Mouse (Mus musculus) mouse trophoblast stem cell (cell line): ENCODE data around the gene Zgpat.

ENCODE experiments used
- in situ Hi-C, 2 experiments: fragments of 300-500 bp; cut with MseI, MboI; formaldehyde crosslinking; loops; 2 replicates in 1 of 2; 3 replicates in 1 of 2; pipeline ENCODE4 v1.15.1; 2025

Zgpat gene

DNA sequence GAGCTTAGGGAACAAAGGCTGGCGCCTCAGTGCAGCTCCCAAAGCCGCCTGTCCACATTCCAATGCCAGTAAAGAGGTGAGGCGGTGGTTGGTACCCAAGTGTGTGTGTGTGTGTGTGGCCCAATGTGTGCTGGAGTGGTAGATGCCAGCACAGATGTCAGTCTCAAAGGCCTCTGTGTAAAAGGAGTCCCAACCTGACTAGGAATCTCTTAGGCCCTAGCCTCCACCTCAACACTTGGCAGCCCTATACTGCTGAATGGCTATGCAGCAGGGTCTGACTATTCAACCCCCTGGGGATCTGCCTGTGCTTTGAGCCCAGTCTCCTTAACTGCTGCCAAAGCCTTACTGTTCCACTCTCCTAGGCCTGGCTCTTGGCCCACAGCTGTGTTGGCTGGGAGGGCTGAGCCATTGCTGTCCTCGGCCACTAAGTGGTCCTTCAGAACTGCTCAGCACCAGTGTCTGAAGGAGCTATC lies 20.2 kb downstream of the Zgpat start:
- in situ Hi-C loops = loop anchor here in 1 of 2 experiments (5.0 kb wide), 1 partner anchor 107 kb away; the partner anchor contains the start of gene Abhd16b

DNA sequence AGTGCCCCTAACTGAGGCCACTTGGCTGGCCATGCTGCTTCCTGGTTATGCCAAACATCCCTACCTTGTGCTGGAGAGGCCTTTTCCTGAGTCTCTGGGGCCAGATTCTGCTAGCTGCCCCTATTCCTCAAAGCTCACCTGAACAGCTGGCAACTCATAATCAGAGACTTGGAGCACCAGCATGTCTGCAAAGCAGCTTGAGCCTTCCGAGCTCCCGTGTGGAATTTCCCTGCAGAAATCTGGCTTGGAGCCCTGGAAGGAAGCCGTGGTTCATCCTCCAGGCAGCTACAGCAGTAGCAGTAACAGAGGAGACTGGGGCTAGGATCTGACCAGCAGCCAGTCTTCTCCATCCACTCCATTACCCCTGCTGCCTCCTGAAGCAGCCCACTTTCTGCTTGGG lies 21.2 kb downstream of the Zgpat start:
- in situ Hi-C loops = loop anchor here in 1 of 2 experiments (5.0 kb wide), 1 partner anchor 106 kb away; the partner anchor contains the start of gene Abhd16b

DNA sequence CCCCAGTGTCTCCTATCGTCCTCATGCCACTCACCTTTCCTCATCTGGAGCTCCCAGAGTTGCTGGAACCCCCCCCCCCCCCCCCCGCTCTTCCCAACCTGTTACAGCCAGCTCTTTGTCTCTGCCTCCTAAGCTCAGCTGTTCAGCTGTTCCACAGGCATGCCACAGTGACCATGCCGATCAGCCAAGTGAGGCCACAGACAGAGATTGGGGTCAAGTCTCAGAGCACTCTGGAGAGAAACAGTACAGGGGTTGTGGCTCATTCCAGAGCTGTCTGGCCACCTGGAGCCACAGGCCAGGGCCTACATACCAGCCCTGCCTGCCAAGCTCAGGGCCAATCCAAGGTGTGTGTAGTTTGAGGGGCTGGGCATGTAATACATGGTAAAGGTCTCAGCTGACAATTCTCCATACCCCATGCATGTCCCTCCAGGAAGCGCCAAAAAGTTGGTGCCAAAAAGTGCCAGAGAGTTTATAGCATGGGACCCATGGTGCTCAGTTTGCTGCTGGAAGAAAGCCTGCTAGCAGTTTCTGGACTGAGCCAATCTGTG lies 22.0 kb downstream of the Zgpat start:
- in situ Hi-C loops = loop anchor here in 1 of 2 experiments (5.0 kb wide), 1 partner anchor 106 kb away; the partner anchor contains the start of gene Abhd16b

DNA sequence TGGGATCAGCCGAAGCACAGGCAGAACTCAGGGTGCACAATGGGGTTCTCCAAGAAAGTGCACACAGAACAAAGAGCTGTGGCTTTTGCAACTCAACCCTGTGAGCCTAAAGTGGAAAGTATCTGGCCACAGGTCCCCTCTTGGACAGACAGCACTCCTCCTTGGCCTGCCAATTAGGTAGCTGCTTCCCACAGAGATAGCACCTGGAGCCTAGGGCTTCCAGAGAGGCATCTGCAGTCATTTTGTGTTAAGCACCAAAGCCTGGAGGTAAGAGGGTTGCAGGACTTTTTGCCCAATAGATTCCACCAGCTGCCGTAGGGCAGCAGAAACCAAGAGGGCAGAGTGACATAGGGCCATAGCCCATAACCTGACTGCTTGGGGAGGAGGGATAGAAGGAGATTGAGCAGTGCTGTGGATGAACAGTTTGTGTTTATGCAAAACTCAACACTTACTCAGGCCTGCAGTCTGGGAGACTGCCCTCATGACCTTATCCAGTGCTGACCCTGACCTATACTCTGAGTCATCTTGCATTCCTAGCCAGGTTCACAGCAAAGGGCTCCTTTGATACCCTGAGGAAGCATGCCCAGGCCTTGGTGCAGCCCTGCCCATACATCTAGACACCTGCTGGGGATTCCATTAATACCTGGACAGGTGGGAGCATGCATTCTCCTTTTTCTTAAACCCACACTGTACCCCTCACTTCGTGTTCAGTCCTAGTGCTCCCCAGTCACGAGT lies 25.6 kb downstream of the Zgpat start:
- in situ Hi-C loops = loop anchor here in 1 of 2 experiments (5.0 kb wide), 1 partner anchor 107 kb away; the partner anchor contains the start of gene Tpd52l2

DNA sequence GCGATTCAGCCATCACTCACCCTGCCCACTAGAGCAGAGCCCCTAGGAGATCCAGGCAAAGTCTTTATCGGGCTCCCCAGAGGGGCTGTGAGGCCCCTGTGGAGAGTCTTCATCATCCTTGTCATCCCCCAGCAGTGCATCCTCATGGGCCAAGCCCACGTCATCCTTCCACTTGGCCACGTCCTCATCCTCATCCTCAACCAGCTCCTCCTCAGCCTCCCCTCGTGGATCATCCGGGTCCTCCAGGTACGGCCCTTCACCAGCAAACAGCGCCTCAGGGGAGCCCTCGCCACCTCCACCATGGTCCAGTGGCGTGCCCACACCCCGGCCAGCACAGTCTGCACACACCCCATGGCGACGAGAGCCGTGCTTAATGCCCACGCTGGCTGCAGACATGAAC lies 26.3 kb downstream of the Zgpat start:
- in situ Hi-C loops = loop anchor here in 1 of 2 experiments (5.0 kb wide), 1 partner anchor 106 kb away; the partner anchor contains the start of gene Tpd52l2

DNA sequence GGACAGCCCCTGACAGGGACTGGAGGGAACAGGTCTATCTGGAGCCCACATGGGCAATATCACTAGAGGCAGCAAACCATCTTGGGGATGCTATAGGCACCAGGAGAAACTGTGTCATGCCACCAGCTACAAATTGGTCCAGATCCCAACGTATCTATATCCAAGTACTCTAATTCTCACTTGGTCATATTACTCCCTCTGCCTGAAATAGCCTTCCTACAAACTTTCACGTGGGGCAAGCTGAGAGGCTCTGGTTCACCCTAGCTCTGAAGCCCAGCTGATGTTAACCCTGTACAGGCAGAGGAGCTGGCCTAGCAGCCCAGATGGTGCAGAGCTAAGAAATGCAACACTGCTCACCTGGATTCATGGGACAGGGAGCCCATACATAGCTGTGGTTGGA lies 26.8 kb downstream of the Zgpat start:
- in situ Hi-C loops = loop anchor here in 1 of 2 experiments (5.0 kb wide), 1 partner anchor 106 kb away; the partner anchor contains the start of gene Tpd52l2

DNA sequence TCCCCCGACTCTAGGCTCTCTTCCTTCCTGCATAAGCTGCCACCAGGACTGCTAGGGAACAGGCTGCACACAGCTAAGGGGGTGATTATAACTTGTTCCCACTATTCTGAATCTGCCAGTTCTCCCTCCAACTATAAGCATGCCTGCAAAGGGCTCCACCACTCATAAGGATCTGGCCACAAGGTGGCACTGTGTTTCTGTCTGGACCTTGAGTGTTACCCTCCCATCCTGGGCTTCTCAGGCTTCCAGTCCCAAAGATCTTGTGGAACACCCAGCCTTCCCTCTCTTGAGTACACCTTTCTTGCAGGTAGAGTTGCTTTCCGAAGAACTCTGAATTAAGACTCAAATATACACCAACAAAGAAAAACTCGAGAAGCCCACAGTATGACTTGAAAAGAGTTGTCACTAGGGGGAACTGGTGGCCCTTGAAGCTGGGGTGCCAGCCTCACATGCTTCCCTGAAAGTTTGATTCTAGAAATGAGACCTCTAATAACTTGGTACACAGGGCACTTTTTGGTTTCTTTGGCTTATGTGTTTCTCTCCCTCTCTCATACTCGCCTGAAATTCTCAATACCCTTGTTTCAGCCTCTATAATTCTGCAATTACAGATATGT lies 28.0 kb downstream of the Zgpat start:
- in situ Hi-C loops = loop anchor here in 1 of 2 experiments (5.0 kb wide), 1 partner anchor 105 kb away; the partner anchor contains the start of gene Tpd52l2

DNA sequence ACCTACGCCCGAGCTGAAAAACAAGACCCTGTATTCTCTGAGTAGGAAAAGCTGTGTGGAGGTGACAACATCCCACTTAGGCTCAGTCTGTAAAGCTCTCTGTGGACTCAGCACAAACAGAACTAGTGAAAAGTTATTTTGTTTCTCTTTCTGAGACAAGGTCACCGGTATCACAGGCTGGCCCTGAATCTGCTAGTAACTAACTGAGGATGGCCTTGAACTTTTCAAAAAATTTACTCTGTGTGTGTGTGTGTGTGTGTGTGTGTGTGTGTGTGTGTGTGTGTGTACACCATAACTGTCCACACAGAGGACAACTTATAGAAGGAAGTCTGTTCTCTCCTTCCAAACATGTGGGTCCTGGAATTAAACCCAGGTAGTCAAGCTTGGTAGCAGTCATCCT lies 29.4 kb downstream of the Zgpat start:
- in situ Hi-C loops = loop anchor here in 1 of 2 experiments (5.0 kb wide), 1 partner anchor 103 kb away; the partner anchor contains the start of gene Tpd52l2

DNA sequence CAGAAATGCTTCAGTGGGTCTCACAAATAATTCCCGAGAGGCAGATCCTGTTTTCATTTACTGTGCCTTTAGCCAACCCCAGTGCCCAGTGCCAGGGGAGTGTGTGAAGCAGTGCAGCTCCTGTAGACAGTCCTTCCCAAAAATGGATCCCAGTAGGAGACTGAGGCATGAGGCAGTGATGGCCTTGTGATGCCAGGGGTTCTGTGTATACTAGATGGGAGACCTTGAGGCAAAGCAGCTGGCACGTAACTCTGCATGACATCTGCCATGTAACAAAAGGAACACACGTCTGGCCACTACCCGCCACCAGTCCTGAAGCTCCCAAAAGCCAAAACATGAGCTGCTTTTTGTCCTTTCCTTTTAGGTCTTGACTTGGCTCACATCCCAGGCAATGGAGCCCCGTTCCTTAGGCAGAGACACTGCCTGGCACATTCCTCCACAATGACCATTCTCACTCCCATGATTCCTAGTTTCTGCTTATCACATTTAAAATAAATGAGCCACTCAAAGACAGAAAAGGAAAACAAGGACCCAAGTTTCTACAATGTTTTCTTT lies 32.6 kb downstream of the Zgpat start:
- in situ Hi-C loops = no loop called here

DNA sequence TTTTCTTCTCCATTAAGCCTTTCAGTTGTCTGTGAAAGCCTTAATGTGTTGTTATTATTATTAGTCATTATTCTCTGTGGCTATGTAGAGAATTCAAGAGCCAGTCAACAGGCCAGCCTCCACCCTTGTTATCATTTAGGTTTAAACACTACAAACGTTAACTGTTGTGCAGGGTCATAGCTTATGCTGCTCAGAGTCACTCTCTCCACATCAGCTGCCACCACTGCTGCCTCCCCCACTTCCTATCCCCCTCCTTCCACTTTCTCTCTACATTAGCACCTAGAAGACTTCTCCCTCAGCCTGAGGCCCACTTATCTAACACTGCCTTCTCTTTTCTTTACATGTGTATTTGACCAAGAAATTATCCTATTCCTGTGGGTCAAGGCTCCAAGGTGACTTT lies 36.8 kb downstream of the Zgpat start:
- in situ Hi-C loops = no loop called here

DNA sequence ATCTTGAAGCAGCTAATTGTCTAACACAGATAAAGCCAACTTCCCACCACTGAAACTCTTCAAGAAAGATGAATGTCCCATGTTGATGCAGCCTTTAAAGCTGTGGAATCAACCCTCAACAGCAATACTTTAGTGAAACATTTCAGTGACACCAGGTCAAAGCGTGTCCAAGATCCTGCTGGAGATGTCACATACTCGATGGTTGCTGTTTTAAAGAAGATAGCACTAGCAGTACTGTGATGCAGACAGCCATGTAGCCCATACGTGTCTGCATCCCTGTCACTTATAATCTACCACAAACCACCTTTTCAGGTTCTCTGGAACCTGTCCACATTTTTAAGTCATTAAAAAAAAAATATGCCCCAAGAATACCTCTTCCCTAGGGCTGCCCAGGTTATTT lies 39.0 kb downstream of the Zgpat start:
- in situ Hi-C loops = no loop called here

DNA sequence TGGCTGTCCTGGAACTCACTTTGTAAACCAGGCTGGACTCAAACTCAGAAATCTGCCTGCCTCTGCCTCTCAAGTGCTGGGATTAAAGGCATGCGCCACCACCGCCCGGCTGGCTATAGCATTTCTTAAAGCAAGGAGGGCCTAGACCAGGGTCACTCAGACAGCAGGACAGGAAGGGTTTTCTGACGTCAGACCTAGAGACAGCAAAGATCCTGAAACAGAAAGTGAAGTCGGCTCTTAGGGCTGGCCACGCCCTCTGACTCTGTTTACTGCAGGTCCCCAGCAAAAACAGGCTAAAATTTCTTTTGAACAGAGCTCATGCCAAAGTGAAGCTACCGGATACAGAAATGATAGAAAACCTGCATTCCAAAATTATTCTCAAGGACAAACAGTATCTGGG lies 44.9 kb downstream of the Zgpat start:
- in situ Hi-C loops = no loop called here

DNA sequence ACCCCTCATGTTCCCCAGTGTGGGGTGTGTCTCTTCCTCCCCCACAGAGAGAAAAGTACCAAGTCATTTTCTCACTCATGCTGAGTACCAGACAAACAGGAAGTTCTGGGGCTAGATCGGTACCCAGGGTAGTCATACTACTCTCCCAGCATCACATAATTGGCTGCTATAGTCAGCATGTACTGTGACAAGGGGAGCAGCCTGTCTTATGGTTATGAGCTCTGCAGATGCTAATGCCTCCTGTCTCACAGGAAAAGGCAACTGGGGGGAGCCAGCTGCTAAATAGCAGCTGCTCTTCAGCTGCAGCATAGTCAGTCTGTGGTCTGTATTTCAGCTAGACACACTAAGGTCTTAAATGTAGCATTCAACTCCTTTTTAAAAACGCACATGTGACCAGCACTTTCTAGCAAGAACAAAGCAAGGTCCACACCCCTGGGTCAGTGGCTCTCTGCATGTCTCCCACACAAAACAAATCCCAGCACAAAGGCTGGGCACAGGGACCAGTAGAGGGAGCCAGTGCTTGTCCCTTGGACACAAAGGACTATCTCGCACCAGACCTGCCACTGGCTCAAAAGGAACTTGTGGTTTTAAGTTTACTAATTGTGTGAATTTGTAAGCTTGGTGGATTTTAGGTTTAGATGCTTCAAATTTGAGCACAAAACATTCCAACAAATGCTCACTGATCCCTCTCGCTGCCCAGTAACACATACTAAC lies 46.2 kb downstream of the Zgpat start:
- in situ Hi-C loops = no loop called here

DNA sequence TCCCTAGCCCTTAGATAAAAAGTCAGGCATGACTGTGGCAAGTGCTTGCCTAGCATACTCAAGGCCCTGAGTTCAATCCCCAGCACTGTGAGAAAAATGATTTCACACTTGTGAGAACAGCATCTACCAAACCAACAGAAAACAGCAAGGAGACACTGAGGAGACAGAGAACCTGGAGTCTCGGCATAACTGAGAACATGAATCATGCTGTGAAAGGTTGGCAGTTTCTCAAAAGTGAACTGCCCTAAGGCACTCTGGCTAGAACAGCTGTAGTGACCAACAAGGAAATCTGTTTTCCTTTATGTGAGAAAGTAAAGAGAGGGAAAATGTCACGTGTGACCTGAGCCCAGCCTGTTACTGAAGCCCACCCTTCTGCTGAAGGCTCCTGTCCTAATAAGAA lies 48.4 kb downstream of the Zgpat start:
- in situ Hi-C loops = no loop called here

DNA sequence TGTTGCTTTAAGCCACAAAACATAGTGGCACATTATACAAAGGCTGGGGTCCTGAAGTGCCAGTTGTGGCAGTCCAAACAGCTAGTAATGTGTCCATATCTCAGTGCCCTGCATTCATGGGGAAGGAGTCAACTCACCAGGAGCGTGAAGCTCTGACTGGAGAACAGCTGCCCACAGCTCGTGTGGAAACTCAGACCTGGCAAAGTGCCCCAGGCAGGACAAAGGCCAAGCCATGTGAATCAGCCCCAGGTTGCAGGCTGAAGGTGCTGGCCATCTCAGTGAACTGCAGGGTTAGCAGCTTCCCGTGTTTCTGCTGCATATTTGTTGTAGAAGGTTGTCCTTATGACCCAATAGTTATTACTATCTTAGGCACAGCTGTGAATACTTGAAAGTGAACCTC lies 51.2 kb downstream of the Zgpat start:
- in situ Hi-C loops = no loop called here

DNA sequence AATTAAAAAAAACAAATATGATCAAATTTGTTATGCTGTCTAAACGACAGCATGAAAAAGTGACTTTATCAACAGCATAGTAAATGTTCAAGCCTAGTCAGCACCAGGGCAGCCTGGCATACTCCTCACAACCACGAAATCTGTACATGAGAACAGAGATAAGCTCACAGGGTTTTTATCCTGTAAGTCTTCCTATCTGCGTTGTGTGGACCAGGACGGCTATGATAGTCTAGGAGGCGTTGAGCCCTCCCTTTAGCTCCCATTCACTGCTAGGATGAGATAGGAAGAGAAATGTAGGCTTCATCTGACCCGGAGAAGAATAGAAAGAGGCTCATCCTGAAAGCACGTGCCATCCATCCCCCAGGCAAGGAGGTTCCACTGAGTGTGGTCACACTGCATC lies 54.6 kb downstream of the Zgpat start:
- in situ Hi-C loops = no loop called here

DNA sequence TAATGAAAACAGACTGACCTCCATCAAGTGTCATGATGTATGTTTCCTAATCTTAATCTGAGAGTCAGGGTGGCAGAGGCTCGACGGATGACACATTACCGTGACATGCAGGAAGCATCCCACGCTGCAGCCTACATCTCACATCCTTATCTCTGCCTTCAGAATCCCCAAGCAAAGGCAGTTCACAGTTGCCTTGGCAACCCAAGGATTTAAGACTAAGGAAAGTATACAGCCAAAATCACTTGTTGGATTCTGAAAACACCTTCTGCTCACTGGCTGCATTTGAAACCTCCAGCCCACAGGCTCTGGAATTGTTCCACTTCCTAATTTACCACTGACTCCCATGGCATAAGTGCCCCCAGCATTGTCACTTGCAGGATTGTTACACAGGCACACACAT lies 55.7 kb downstream of the Zgpat start:
- in situ Hi-C loops = no loop called here

DNA sequence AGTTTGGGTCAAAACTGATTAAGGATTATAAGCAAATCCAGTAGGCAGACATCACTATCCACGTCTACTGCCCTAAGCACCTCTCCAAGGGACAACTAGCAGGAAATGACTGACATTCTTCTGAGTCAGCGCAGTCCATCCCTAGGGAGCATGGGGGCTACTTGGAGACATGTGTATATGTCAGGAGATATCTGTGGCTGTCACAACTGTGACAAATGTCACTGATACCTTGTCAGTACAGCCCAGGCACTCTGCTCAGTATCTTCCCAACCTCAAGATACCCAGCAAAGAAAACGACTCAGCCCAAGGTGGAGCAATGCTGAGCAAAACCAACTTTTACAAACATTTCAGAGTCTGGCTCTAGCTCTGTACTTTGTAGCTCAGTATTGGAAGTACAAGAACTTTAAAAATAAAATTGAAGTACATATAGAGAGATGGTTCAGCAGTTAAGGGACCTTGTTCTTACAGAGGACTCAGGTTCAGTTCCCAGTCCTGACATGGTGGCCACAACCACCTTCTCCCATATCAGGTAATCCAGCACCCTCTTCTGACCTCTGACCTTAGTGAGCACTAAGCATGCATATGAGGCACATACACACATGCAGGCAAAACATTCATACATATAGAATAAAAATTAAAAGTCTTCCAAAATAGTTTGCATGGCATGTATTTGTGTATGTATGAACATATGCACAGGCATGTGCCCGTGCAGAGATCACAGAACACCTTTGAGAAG lies 56.3 kb downstream of the Zgpat start:
- in situ Hi-C loops = no loop called here

DNA sequence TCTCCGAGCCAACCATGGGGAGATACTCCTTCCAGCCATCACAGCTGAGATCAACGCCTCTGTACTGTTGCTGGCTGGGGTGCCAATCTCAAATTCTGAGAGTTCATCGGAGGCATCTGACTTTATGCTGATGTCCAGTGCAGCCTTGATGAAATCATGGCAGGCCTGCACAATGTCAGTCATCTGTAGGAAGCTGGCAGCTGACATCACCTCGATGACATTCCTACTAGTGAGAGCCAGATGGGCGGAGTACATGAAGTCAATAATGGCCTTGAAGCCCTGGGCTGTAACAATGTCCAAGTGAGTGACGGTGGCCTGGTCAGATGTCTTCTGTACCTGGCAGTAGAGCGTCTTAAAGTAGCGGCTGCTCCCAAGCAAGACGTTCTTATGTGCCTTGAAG lies 59.1 kb downstream of the Zgpat start:
- in situ Hi-C loops = no loop called here
